Mouse (Mus musculus) heart, postnatal 4 days (tissue): ENCODE data around the gene Lgalsl. TPM values are rescaled to one million over a fixed set of nuclear protein-coding genes. Genes with fewer than 3 reads are reported as not detected.
A peak's percentile ranks its signal among the peaks of the same experiment; 100 is the strongest.

Experiments used
- DNase-seq: peaks from one replicate; pipeline ENCODE4 v3.0.0; 2021
- total RNA-seq, 2 experiments: library from RNA; stranded (reverse); gene quantifications; 2 replicates each; pipeline ENCODE4 v1.2.3; 2021

Gene Lgalsl
- total RNA-seq, 2 experiments from 2014 or later: 40.4 to 43.0 TPM

- DNase-seq: no peak
Measured at GRCm38 (mm10) chr11:20823961-20824360, 6.9 kb downstream of the Lgalsl start.

- no peak for DNase-seq
Measured at GRCm38 (mm10) chr11:20823301-20823700, 7.6 kb downstream of the Lgalsl start.

- no peak for DNase-seq
Measured at GRCm38 (mm10) chr11:20821351-20821750, 9.5 kb downstream of the Lgalsl start.

- no peak for DNase-seq
Measured at GRCm38 (mm10) chr11:20813901-20814523, 16.8 kb downstream of the Lgalsl start.

- no peak for DNase-seq
Measured at GRCm38 (mm10) chr11:20812153-20812887, 18.5 kb downstream of the Lgalsl start.

GRCm38 (mm10) chr11:20806659-20807058 is 24.2 kb downstream of the Lgalsl start:
- no peak for DNase-seq

- no peak for DNase-seq
Measured at GRCm38 (mm10) chr11:20805604-20806249, 25.1 kb downstream of the Lgalsl start.

GRCm38 (mm10) chr11:20804416-20804815 is 26.4 kb downstream of the Lgalsl start:
- no peak for DNase-seq

GRCm38 (mm10) chr11:20800277-20801092 is 30.4 kb downstream of the Lgalsl start:
- no peak for DNase-seq

GRCm38 (mm10) chr11:20797841-20798240 is 33.0 kb downstream of the Lgalsl start:
- no peak for DNase-seq

GRCm38 (mm10) chr11:20795466-20795865 is 35.4 kb downstream of the Lgalsl start:
- no peak for DNase-seq

GRCm38 (mm10) chr11:20794913-20795254 is 36.0 kb downstream of the Lgalsl start:
- DNase-seq: no peak

- peak; percentile 90 for DNase-seq
Measured at GRCm38 (mm10) chr11:20794196-20794912, 36.5 kb downstream of the Lgalsl start.

- no peak for DNase-seq
Measured at GRCm38 (mm10) chr11:20793676-20794075, 37.2 kb downstream of the Lgalsl start.

- no peak for DNase-seq
Measured at GRCm38 (mm10) chr11:20792667-20793066, 38.2 kb downstream of the Lgalsl start.

GRCm38 (mm10) chr11:20791334-20791733 is 39.5 kb downstream of the Lgalsl start:
- no peak for DNase-seq

GRCm38 (mm10) chr11:20789015-20789414 is 41.8 kb downstream of the Lgalsl start:
- no peak for DNase-seq

- DNase-seq: no peak
Measured at GRCm38 (mm10) chr11:20788070-20788469, 42.8 kb downstream of the Lgalsl start.

- DNase-seq: no peak
Measured at GRCm38 (mm10) chr11:20786191-20786590, 44.7 kb downstream of the Lgalsl start.

- DNase-seq: no peak
Measured at GRCm38 (mm10) chr11:20785186-20785585, 45.7 kb downstream of the Lgalsl start.

GRCm38 (mm10) chr11:20784776-20785175 is 46.1 kb downstream of the Lgalsl start:
- DNase-seq: no peak

GRCm38 (mm10) chr11:20783467-20783866 is 47.4 kb downstream of the Lgalsl start:
- DNase-seq: no peak
